Mouse (Mus musculus): ENCODE measurements around the gene Soat1. TPM values are rescaled to one million over a fixed set of nuclear protein-coding genes. Genes with fewer than 3 reads are reported as not detected.

Gene Soat1
- total and polyA plus RNA-seq, 3 experiments = 51.0 to 257 (median 244) TPM

GRCm38 (mm10) chr1:156454384-156454783 lies 19.7 kb downstream of the Soat1 start:
- no peak for ATAC-seq (ENCODE audit: extremely low read depth, insufficient number of reproducible peaks, low FRiP score, poor library complexity, severe bottlenecking)
- Histone ChIP-seq H3K27me3 (ENCODE audit: insufficient read depth, low read length) (no peaks in the 10 kb centered on the region), H3K4me1 (ENCODE audit: insufficient read depth, low read depth, low read length) (peaks cover 11% of the 10 kb centered on the region), H3K36me3 (replicated peaks) (peaks cover 74% of the 10 kb centered on the region), H3K4me3 (ENCODE audit: low read depth, low read length) (no peak overlapping the region), H3K9me3 (replicated peaks) (no peaks in the 10 kb centered on the region)
- DNase-seq (ENCODE audit: low spot score) = no peak
- no peak for TF ChIP-seq POLR2AphosphoS5 (IDR thresholded peaks at IDR 0.05; ENCODE audit: insufficient replicate concordance, low read depth, low read length)
- no peak for TF ChIP-seq CTCF (IDR thresholded peaks at IDR 0.05; ENCODE audit: low read depth, low read length)
- no peak for TF ChIP-seq GATA1 (IDR thresholded peaks at IDR 0.05; ENCODE audit: borderline replicate concordance, low read length)
- no peak for TF ChIP-seq TAL1 (conservative IDR thresholded peaks at IDR 0.05; ENCODE audit: low read depth, low read length)
- no peak for TF ChIP-seq GATA2 (IDR thresholded peaks at IDR 0.05; ENCODE audit: borderline replicate concordance, low read depth, low read length)

- TF ChIP-seq GATA2 (IDR thresholded peaks at IDR 0.05; ENCODE audit: borderline replicate concordance, low read depth, low read length) (no peak), CTCF (IDR thresholded peaks at IDR 0.05; ENCODE audit: low read depth, low read length) (no peak), TAL1 (conservative IDR thresholded peaks at IDR 0.05; ENCODE audit: low read depth, low read length) (no peak), GATA1 (IDR thresholded peaks at IDR 0.05; ENCODE audit: borderline replicate concordance, low read length) (no peak), POLR2AphosphoS5 (IDR thresholded peaks at IDR 0.05; ENCODE audit: insufficient replicate concordance, low read depth, low read length) (no peak)
- Histone ChIP-seq H3K9me3 (replicated peaks) (no peaks in the 10 kb centered on the region), H3K4me1 (ENCODE audit: insufficient read depth, low read depth, low read length) (peaks cover 11% of the 10 kb centered on the region), H3K4me3 (ENCODE audit: low read depth, low read length) (no peak overlapping the region), H3K36me3 (replicated peaks) (peaks cover 77% of the 10 kb centered on the region), H3K27me3 (ENCODE audit: insufficient read depth, low read length) (no peaks in the 10 kb centered on the region)
- ATAC-seq (ENCODE audit: extremely low read depth, insufficient number of reproducible peaks, low FRiP score, poor library complexity, severe bottlenecking) (no peak), DNase-seq (ENCODE audit: low spot score) (no peak)
Observed at GRCm38 (mm10) chr1:156453876-156454275, 20.3 kb downstream of the Soat1 start.

GRCm38 (mm10) chr1:156450478-156450877 lies 23.7 kb downstream of the Soat1 start:
- DNase-seq (ENCODE audit: low spot score) = no peak
- Histone ChIP-seq H3K36me3 (replicated peaks) (peaks cover 71% of the 10 kb centered on the region), H3K27me3 (ENCODE audit: insufficient read depth, low read length) (no peaks in the 10 kb centered on the region), H3K4me3 (ENCODE audit: low read depth, low read length) (no peak overlapping the region), H3K4me1 (ENCODE audit: insufficient read depth, low read depth, low read length) (peaks cover 5% of the 10 kb centered on the region), H3K9me3 (replicated peaks) (no peaks in the 10 kb centered on the region)
- TF ChIP-seq CTCF (IDR thresholded peaks at IDR 0.05; ENCODE audit: low read depth, low read length) = no peak
- ATAC-seq (ENCODE audit: extremely low read depth, insufficient number of reproducible peaks, low FRiP score, poor library complexity, severe bottlenecking) = no peak

GRCm38 (mm10) chr1:156449691-156450090 lies 24.4 kb downstream of the Soat1 start:
- no peaks in the 10 kb centered on the region; the same call in 1 of the 2 replicates for H3K4me1 ChIP-seq (ENCODE audit: insufficient read depth, low read depth, low read length)
- no peak for ATAC-seq (ENCODE audit: extremely low read depth, insufficient number of reproducible peaks, low FRiP score, poor library complexity, severe bottlenecking)

GRCm38 (mm10) chr1:156449089-156449488 lies 25.0 kb downstream of the Soat1 start:
- TF ChIP-seq CTCF (IDR thresholded peaks at IDR 0.05; ENCODE audit: low read depth, low read length) (no peak), GATA1 (IDR thresholded peaks at IDR 0.05; ENCODE audit: borderline replicate concordance, low read length) (no peak), TAL1 (conservative IDR thresholded peaks at IDR 0.05; ENCODE audit: low read depth, low read length) (no peak), GATA2 (IDR thresholded peaks at IDR 0.05; ENCODE audit: borderline replicate concordance, low read depth, low read length) (no peak), POLR2AphosphoS5 (IDR thresholded peaks at IDR 0.05; ENCODE audit: insufficient replicate concordance, low read depth, low read length) (no peak)
- H3K9me3 ChIP-seq (replicated peaks) = no peaks in the 10 kb centered on the region
- ATAC-seq (ENCODE audit: extremely low read depth, insufficient number of reproducible peaks, low FRiP score, poor library complexity, severe bottlenecking) (no peak), DNase-seq (ENCODE audit: low spot score) (no peak)
- no peak overlapping the region for H3K4me3 ChIP-seq (ENCODE audit: low read depth, low read length)
- H3K36me3 ChIP-seq (replicated peaks) = peaks cover 67% of the 10 kb centered on the region
- H3K27me3 ChIP-seq (ENCODE audit: insufficient read depth, low read length) = no peaks in the 10 kb centered on the region
- H3K4me1 ChIP-seq (ENCODE audit: insufficient read depth, low read depth, low read length) = no peaks in the 10 kb centered on the region; the same call in 1 of the 2 replicates

More at GRCm38 (mm10) chr1:156449691-156450090, 24.4 kb downstream of the Soat1 start:
- no peak for TF ChIP-seq TAL1 (conservative IDR thresholded peaks at IDR 0.05; ENCODE audit: low read depth, low read length)
- no peak for TF ChIP-seq GATA1 (IDR thresholded peaks at IDR 0.05; ENCODE audit: borderline replicate concordance, low read length)
- no peak for TF ChIP-seq GATA2 (IDR thresholded peaks at IDR 0.05; ENCODE audit: borderline replicate concordance, low read depth, low read length)
- no peak for TF ChIP-seq CTCF (IDR thresholded peaks at IDR 0.05; ENCODE audit: low read depth, low read length)
- no peak for TF ChIP-seq POLR2AphosphoS5 (IDR thresholded peaks at IDR 0.05; ENCODE audit: insufficient replicate concordance, low read depth, low read length)
- H3K4me3 ChIP-seq (ENCODE audit: low read depth, low read length) = no peak overlapping the region
- peaks cover 71% of the 10 kb centered on the region for H3K36me3 ChIP-seq (replicated peaks)
- no peaks in the 10 kb centered on the region for H3K27me3 ChIP-seq (ENCODE audit: insufficient read depth, low read length)
- no peaks in the 10 kb centered on the region for H3K9me3 ChIP-seq (replicated peaks)
- no peak for DNase-seq (ENCODE audit: low spot score)

GRCm38 (mm10) chr1:156445049-156445448 lies 29.1 kb downstream of the Soat1 start:
- Histone ChIP-seq H3K4me1 (ENCODE audit: insufficient read depth, low read depth, low read length) (no peaks in the 10 kb centered on the region), H3K4me3 (ENCODE audit: low read depth, low read length) (no peak overlapping the region), H3K9me3 (replicated peaks) (no peaks in the 10 kb centered on the region), H3K36me3 (replicated peaks) (peaks cover 69% of the 10 kb centered on the region), H3K27me3 (ENCODE audit: insufficient read depth, low read length) (no peaks in the 10 kb centered on the region)
- DNase-seq (ENCODE audit: low spot score) = no peak
- no peak for TF ChIP-seq CTCF (IDR thresholded peaks at IDR 0.05; ENCODE audit: low read depth, low read length)
- TF ChIP-seq TAL1 (conservative IDR thresholded peaks at IDR 0.05; ENCODE audit: low read depth, low read length) = no peak
- TF ChIP-seq POLR2AphosphoS5 (IDR thresholded peaks at IDR 0.05; ENCODE audit: insufficient replicate concordance, low read depth, low read length) = no peak
- no peak for TF ChIP-seq GATA2 (IDR thresholded peaks at IDR 0.05; ENCODE audit: borderline replicate concordance, low read depth, low read length)
- no peak for TF ChIP-seq GATA1 (IDR thresholded peaks at IDR 0.05; ENCODE audit: borderline replicate concordance, low read length)
- ATAC-seq (ENCODE audit: extremely low read depth, insufficient number of reproducible peaks, low FRiP score, poor library complexity, severe bottlenecking) = no peak
